Mouse (Mus musculus) layer of hippocampus, postnatal 36 days (tissue): Measurements from ENCODE around the gene Gpatch2. TPM values are rescaled to one million over a fixed set of nuclear protein-coding genes. Genes with fewer than 3 reads are reported as not detected.

Experiments
- DNase-seq, 2 experiments: peaks; one replicate each; pipeline ENCODE4 v3.0.0; 2022
- total RNA-seq, 2 experiments: library from RNA; stranded (reverse); gene quantifications; 2 replicates each; pipeline ENCODE4 v1.2.3; 2021

The Gpatch2 gene
- total RNA-seq, 2 experiments from 2014 or later = 21.9 to 23.4 TPM

DNA sequence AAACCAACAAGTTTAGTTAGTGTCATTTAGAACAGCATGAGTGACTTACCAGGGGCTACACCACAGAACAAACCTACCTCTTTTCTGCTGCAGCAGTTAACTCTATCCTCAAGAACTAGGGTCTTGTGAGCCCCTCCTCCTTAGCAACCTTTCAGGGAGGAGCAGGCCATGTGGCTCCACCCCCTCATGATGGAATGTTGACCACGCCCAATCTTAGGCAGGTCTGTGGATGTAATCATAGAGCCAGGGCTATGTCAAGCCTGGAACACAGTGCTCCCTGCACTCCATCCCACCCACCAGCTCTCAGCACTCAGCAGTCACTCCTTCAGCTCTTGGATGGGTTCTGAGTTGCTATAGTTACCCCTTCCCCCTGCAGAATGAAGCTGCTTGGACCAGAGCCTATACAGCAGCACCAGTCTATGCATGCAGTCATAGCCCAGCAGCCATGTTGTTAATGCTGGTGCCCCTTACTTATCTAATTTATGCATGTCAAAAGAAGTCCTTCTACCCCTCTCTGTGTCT is 35.5 kb downstream of the Gpatch2 start:
- DNase-seq = peak; percentile 13 to 15

- DNase-seq = no peak
Observed at GRCm38 (mm10) chr1:187258756-187259155, 43.4 kb downstream of the Gpatch2 start.

DNA sequence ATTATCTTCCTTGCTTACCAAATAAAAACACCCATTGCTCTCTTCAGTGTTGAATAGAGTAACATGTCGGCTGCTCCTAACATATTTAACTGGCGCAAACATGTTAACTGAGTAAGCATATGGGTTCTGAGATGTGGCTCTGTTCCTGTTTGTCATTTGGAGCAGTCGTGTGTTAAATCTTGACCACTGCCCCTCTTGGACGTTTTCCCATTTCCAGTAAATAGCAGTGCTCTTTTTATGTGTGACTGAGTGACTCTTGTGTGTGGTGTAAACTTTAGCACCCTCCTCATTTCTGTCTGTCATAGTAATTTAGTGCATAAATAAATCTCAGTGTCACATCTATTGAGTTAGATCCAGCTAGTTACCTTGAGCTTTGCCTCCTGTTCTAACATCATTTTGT is 52.3 kb downstream of the Gpatch2 start:
- no peak for DNase-seq

GRCm38 (mm10) chr1:187270318-187271247 is 55.3 kb downstream of the Gpatch2 start:
- DNase-seq = peak in 1 of 2 experiments; percentile 23

DNA sequence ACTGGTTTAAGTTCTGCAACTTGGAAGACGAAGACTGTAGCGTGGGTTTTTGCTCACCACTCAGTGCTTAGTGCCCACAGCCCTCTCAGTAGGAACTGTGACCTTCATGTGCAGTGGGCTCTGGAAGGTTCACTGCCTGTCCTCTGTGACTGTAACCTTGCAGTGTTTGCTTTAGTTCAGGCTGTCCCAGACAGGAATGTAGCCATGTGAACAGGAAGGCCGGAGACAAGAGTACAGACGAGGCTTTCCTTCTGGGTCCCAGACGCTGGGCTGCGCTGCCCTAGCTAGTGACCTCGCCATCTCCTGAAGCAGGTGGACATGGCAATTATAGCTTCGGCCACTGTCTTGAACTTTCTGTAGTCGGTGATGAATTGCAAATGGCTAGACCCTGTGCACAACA is 62.0 kb downstream of the Gpatch2 start:
- no peak for DNase-seq

DNA sequence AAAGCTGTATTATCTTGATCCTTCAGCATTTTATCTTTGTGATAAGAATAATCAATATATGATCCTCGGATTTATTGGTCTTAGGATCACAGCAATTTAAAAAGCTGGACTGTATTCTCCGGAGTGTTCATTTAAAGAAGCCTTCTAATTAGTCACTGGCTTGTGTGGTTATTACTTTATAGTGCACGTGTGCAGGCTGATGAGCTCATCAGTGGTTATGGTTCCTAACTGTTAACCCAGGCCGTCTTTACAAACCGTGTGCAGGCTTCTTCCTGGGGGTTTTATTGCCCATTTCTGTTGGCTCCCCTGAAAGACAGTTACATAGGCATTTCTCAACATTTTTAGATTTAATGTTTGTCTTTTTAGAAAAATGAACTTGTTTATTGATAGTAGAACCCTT is 63.2 kb downstream of the Gpatch2 start:
- DNase-seq = no peak

DNA sequence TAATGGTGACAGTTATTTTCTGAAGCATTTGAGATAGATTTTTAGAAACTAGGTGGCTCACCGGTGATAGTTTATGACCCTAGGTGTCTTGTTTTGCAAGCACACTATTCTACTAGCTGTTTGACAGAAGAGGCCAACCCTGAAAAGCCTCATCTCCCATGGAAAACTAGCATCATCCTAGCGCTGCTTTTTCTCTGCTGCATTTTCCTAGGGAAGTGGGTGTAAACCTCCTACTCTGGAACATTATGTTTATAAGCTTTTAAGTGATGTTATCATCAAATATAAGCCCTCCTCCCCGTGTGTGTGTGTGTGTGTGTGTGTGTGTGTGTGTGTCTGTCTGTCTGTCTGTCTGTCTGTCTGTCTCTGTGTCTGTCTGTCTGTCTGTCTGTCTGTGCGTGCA is 64.5 kb downstream of the Gpatch2 start:
- DNase-seq = no peak

DNA sequence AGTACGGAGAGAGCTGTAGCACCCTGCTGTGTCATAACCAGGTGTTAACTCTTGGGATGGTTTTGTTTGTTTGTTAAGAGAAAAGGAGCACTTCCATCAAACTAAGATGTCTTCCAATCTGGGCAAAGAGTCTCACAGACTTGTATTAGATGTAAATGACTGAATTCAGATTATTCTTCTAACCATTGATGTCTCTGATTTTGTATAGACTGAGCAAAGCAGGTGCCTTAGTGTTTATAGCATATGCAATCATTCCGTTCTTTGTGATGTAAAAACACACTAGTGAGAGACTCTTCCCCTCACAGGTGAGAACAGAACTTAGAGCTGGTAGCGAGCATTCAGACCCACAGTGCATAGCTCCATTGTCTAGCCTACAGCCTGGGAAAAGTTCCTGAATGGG is 67.0 kb downstream of the Gpatch2 start:
- DNase-seq = no peak

DNA sequence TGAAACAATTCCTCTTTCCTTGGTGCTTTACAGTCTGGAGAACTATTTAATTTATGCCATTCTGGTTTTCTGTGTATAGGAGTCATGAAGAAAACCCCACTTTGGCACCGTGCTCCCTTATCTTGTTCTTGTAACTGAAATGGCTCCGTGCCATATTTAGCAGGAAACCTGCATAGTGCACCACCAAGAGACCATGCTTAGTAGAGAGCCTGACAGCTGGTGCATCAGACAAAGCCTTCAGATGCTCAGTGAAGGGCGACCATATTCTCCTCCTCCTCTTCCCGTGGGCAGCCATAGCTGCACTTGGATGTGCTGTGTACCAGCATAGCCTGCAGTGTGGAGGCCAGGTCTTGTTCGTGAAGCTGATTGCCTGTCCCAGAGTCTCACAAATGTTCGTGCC is 67.5 kb downstream of the Gpatch2 start:
- peak in 1 of 2 experiments; percentile 15 for DNase-seq

- no peak for DNase-seq
Observed at GRCm38 (mm10) chr1:187285735-187286134, 70.4 kb downstream of the Gpatch2 start.

GRCm38 (mm10) chr1:187286411-187286810 is 71.1 kb downstream of the Gpatch2 start:
- DNase-seq = no peak

DNA sequence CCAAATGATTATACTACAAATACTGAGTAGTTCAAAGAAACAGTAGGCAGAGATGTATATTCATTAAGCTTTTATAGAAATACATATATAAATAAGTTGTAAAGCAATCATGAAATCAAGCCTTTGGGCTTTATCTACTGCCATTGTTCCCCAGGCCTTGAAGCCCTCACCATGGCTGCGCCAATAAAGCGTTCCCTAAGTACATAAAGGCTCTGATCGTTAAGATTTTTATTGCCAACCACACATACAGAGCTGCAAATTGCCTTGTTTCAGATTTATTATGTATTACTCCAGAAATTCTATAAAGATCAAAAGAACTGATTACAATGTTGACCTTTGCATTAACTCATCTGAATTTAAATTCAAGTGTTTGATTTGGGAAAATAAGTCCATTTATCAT is 71.6 kb downstream of the Gpatch2 start:
- DNase-seq = no peak

DNA sequence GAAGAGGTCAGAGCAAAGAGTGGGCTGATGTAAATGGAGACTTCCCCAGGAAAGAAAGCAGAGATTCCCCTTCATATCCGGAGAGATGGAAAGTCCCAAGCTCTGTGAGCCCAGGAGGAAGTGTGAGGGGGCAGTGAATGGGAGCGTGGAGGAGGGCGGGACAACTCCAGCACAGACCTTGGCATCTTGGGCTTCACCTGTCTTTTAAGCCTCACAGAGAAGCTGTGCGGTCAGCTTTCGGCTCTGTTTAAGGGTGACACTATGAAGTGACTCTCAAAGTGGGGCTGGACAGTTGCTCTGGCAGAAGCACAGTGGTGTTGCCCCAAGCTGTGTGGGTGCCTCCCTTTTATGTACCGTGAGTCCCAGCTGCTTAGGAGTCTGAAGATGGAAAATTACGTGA is 74.9 kb downstream of the Gpatch2 start:
- DNase-seq = no peak

DNA sequence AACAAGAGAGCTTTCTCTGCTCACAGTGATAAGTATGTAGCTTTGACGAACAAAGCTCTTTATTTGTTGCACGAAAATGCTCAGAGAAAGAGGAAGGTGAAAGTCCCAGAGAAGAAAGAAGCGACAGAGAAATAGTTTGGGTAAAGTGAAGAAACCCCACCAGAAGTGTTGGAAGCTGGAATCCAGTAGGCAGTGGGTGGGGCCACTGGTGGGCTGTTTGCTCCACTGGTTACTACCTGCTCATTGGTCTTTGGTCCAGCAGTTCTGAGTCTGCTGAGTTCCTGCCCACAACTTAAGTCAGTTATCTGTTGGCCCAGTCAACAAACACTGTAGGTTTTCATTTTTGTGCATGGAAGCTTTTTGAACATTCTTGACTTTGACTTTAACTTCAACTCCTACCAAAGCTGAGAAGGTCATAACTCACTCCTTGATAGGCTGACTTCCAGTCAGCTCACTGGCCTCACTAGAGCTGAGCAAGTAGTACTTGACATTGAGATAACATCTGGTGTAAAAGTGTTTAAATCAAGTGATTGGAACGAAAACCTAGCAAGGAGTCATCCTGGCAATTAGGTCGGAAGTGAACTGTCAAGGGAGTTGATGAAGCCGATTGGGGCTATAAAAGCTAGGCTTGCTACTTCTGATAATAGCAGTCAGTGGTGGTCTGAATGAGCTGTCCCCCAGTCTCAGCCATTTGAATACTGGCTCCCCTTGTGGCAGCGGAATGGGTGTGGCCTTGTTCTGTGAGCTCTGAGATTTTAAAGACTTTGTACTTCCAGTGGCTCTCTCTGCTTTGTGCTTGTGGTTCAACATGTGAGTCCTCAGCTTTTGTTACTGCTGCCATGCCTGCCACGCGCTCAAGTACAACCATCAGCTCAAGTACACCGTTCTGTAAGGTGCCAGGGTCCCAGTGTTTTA is 76.4 kb downstream of the Gpatch2 start:
- no peak for DNase-seq

DNA sequence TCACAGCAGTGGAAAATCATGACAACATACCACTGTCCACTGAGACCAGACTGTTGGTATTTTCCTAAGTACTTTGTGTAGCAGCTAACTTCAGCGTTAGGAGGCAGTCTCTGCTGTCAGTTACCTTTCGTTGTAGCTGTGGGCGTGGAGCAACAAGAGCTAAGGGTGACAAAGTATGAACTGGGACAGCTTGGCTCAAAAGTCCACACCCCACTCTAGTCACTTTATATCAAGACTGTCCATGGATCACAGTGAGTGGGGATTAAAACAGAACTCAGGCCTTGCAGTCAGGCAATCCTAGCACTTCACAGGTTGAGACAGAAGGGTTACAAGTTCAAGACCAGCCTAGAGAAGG is 77.1 kb downstream of the Gpatch2 start:
- no peak for DNase-seq

DNA sequence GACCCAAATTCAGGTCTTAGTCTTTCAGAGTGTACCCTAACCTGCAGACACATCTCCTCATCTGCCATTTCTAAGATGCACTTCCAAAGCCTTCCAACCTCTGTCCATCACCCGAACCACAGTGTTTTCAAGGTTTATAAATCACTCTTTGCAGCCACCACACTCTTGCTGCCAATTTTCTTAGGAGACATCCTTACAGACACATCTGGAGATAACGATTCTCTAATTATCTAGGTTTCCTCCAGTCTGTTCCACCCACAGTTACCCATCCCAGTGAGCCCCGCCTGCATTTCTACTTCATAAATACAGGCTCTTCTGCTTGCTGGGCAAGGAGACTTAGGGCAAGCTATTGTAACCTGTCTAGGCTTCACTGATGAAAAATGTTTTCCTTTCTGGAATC is 77.9 kb downstream of the Gpatch2 start:
- DNase-seq = no peak

GRCm38 (mm10) chr1:187294522-187294921 is 79.2 kb downstream of the Gpatch2 start:
- DNase-seq = no peak

GRCm38 (mm10) chr1:187295038-187295559 is 79.8 kb downstream of the Gpatch2 start:
- no peak for DNase-seq

DNA sequence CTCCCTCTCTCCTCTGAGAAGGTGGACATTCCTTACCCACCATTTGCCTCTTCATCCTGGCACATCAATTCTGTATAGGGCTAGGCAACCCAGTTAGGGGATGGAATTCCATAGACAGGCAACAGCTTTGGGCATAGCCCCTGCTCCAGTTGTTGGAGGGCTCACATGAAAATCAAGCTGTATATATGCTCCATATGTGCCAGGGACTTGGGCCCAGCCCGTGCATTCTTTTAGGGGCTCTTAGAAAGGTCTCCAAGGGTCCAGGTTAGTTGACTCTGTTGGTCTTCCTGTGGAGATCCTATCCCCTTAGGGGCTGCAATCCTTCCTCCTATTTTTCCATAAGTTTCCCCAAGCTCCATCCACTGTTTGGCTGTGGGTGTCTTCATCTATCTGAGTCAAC is 80.4 kb downstream of the Gpatch2 start:
- DNase-seq = no peak

- DNase-seq = no peak
Observed at GRCm38 (mm10) chr1:187299236-187299635, 83.9 kb downstream of the Gpatch2 start.

DNA sequence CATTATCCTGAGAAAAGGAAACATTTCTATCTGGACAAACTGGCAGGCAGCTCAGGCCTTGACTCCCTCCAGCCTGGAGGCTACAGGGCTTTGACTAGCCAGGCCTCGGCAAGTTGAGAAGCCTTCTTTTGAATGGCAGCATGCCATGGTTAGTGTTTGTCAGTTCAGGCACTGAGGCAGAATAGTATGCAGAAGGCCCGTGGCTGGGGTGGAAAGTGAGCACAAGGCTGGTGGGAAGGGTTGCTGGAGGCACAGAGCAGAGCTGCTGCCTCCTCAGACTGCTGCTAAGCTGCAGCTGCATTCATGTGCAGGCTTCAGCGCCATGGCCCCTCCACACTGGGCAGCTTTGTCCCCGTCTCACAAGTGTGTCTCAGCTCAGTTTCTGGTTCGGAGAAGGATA is 85.3 kb downstream of the Gpatch2 start:
- peak; percentile 34 to 49 for DNase-seq

- no peak for DNase-seq
Observed at GRCm38 (mm10) chr1:187303221-187303620, 87.9 kb downstream of the Gpatch2 start.

DNA sequence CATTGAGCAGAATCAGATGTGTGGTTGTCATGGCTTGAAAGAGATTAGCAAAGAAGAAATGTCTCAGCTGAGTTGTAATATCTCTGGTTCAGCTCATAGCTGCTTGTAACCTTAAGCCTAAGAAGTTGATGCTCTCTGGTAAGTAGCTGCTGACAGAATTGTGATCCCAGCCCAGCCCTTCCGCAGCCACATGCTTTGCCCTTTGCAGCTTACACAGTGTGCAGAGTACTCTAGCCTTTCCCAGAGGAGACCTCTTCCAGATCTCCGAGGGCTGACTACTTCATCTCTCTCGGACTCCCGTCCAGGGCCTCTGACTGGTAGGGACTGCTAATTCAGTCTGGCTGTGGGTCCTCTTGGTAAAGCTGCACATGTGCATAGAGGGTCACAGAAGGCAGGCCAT is 92.0 kb downstream of the Gpatch2 start:
- no peak for DNase-seq
